Mouse (Mus musculus): ENCODE measurements around the gene Mdm4. TPM values are rescaled to one million over a fixed set of nuclear protein-coding genes. Genes with fewer than 3 reads are reported as not detected.

Gene Mdm4
- polyA plus RNA-seq, 1 experiment from 2014 or later = 20.7 TPM

- H3K9ac ChIP-seq (ENCODE audit: low read length) = no peak overlapping the region
- no peaks in the 10 kb centered on the region for H3K4me1 ChIP-seq (ENCODE audit: control insufficient read depth, insufficient read depth, low read length)
- no peak overlapping the region for H3K27ac ChIP-seq (ENCODE audit: low read length)
- no peaks in the 10 kb centered on the region for H3K27me3 ChIP-seq (ENCODE audit: control insufficient read depth, insufficient read depth, low read length)
- WGBS = 82% methylated on average over 5 of the region's 5 CpGs
- ATAC-seq (replicated peaks; ENCODE audit: extremely low read depth, insufficient read depth, low FRiP score) = no peak
- no peak overlapping the region for H3K4me3 ChIP-seq (ENCODE audit: low read length)
- no peak overlapping the region for H3K4me2 ChIP-seq (ENCODE audit: low read depth, low read length)
- H3K9me3 ChIP-seq (replicated peaks; ENCODE audit: control insufficient read depth, low read length) = no peaks in the 10 kb centered on the region
- no peaks in the 10 kb centered on the region for H3K36me3 ChIP-seq (ENCODE audit: control insufficient read depth, insufficient read depth)
These were observed 73.6 kb downstream of the Mdm4 start for GRCm38 (mm10) chr1:132956809-132957208.

DNA sequence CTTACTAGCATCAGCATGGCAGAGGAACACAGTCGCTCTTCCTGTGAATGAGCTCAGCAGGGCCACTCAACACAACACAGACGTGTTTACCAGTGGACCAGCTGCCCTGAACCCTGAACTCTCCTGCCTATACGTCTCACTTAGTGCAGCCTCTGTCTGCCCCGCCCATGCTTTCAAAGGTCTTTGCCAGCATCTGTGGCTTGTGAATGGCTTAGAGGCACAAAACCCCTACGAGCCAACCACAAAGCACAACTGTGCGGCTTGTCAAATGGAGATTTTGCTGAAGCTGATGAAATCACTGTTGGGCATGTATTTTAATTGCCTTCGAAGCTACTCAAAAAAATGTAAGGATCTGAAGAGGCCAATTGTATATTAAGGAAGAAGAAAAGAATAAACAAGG is 82.5 kb downstream of the Mdm4 start:
- no peak for ATAC-seq (replicated peaks; ENCODE audit: extremely low read depth, insufficient read depth, low FRiP score)
- H3K27me3 ChIP-seq (ENCODE audit: control insufficient read depth, insufficient read depth, low read length) = no peaks in the 10 kb centered on the region
- no peak overlapping the region for H3K27ac ChIP-seq (ENCODE audit: low read length)
- H3K9ac ChIP-seq (ENCODE audit: low read length) = no peak overlapping the region
- H3K36me3 ChIP-seq (ENCODE audit: control insufficient read depth, insufficient read depth) = no peaks in the 10 kb centered on the region
- no peak overlapping the region for H3K4me2 ChIP-seq (ENCODE audit: low read depth, low read length)
- WGBS = 61% methylated on average over 7 of the region's 7 CpGs
- H3K9me3 ChIP-seq (replicated peaks; ENCODE audit: control insufficient read depth, low read length) = no peaks in the 10 kb centered on the region
- no peak overlapping the region for H3K4me3 ChIP-seq (ENCODE audit: low read length)
- no peaks in the 10 kb centered on the region for H3K4me1 ChIP-seq (ENCODE audit: control insufficient read depth, insufficient read depth, low read length)

GRCm38 (mm10) chr1:132945826-132946225 is 84.5 kb downstream of the Mdm4 start:
- WGBS = 61% methylated on average over 8 of the region's 8 CpGs
- H3K9ac ChIP-seq (ENCODE audit: low read length) = no peak overlapping the region
- no peak overlapping the region for H3K27ac ChIP-seq (ENCODE audit: low read length)

DNA sequence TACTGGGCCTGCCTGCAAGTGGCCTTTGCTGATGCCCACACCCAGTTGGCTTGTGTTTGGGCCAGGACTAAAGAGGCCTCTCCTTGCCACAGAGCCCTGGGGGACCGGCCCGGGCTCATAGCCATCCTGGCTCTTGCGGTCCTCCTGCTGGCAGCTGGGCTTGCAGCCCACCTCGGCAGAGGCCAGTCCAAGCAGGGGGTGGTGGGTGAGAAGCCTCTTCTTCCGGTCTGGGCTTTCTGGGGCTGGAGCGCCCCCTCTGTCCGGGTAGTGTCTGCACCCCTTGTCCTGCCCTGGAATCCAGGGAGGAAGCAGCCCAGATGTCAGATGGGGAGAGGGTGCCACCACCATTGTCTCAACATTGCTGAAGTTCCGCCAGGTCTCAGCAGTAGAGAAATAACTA is 91.4 kb downstream of the Mdm4 start:
- H3K9me3 ChIP-seq (replicated peaks; ENCODE audit: control insufficient read depth, low read length) = no peaks in the 10 kb centered on the region
- ATAC-seq (replicated peaks; ENCODE audit: extremely low read depth, insufficient read depth, low FRiP score) = no peak
- H3K4me2 ChIP-seq (ENCODE audit: low read depth, low read length) = no peak overlapping the region
- H3K36me3 ChIP-seq (ENCODE audit: control insufficient read depth, insufficient read depth) = no peaks in the 10 kb centered on the region
- H3K27ac ChIP-seq (ENCODE audit: low read length) = no peak overlapping the region
- no peak overlapping the region for H3K9ac ChIP-seq (ENCODE audit: low read length)
- H3K4me1 ChIP-seq (ENCODE audit: control insufficient read depth, insufficient read depth, low read length) = peaks cover 3% of the 10 kb centered on the region; the same call in 1 of the 2 replicates
- H3K27me3 ChIP-seq (ENCODE audit: control insufficient read depth, insufficient read depth, low read length) = no peaks in the 10 kb centered on the region
- H3K4me3 ChIP-seq (ENCODE audit: low read length) = no peak overlapping the region
- WGBS = 64% methylated on average over 8 of the region's 8 CpGs

More at GRCm38 (mm10) chr1:132945826-132946225, 84.5 kb downstream of the Mdm4 start:
- Histone ChIP-seq H3K4me2 (ENCODE audit: low read depth, low read length) (no peak overlapping the region), H3K4me3 (ENCODE audit: low read length) (no peak overlapping the region), H3K36me3 (ENCODE audit: control insufficient read depth, insufficient read depth) (no peaks in the 10 kb centered on the region), H3K9me3 (replicated peaks; ENCODE audit: control insufficient read depth, low read length) (no peaks in the 10 kb centered on the region), H3K27me3 (ENCODE audit: control insufficient read depth, insufficient read depth, low read length) (no peaks in the 10 kb centered on the region), H3K4me1 (ENCODE audit: control insufficient read depth, insufficient read depth, low read length) (no peaks in the 10 kb centered on the region)
- no peak for ATAC-seq (replicated peaks; ENCODE audit: extremely low read depth, insufficient read depth, low FRiP score)

GRCm38 (mm10) chr1:132937296-132938030 is 92.9 kb downstream of the Mdm4 start:
- WGBS = 89% methylated on average over 26 of the region's 26 CpGs
- Histone ChIP-seq H3K27me3 (ENCODE audit: control insufficient read depth, insufficient read depth, low read length) (no peaks in the 10 kb centered on the region), H3K9me3 (replicated peaks; ENCODE audit: control insufficient read depth, low read length) (no peaks in the 10 kb centered on the region), H3K4me1 (ENCODE audit: control insufficient read depth, insufficient read depth, low read length) (peaks cover 3% of the 10 kb centered on the region; the same call in 1 of the 2 replicates), H3K36me3 (ENCODE audit: control insufficient read depth, insufficient read depth) (no peaks in the 10 kb centered on the region), H3K4me3 (ENCODE audit: low read length) (no peak overlapping the region), H3K27ac (ENCODE audit: low read length) (no peak overlapping the region), H3K4me2 (ENCODE audit: low read depth, low read length) (no peak overlapping the region), H3K9ac (ENCODE audit: low read length) (no peak overlapping the region)
- no peak for ATAC-seq (replicated peaks; ENCODE audit: extremely low read depth, insufficient read depth, low FRiP score)

GRCm38 (mm10) chr1:132934856-132935255 is 95.5 kb downstream of the Mdm4 start:
- H3K4me1 ChIP-seq (ENCODE audit: control insufficient read depth, insufficient read depth, low read length) = peaks cover 3% of the 10 kb centered on the region; the same call in 1 of the 2 replicates
- H3K27ac ChIP-seq (ENCODE audit: low read length) = no peak overlapping the region
- no peaks in the 10 kb centered on the region for H3K36me3 ChIP-seq (ENCODE audit: control insufficient read depth, insufficient read depth)
- H3K9ac ChIP-seq (ENCODE audit: low read length) = no peak overlapping the region
- H3K27me3 ChIP-seq (ENCODE audit: control insufficient read depth, insufficient read depth, low read length) = no peaks in the 10 kb centered on the region
- ATAC-seq (replicated peaks; ENCODE audit: extremely low read depth, insufficient read depth, low FRiP score) = peak; percentile 58; the same call in 1 of the 2 replicates
- 25% methylated on average over 7 of the region's 7 CpGs for WGBS
- H3K9me3 ChIP-seq (replicated peaks; ENCODE audit: control insufficient read depth, low read length) = no peaks in the 10 kb centered on the region
- H3K4me2 ChIP-seq (ENCODE audit: low read depth, low read length) = no peak overlapping the region
- H3K4me3 ChIP-seq (ENCODE audit: low read length) = no peak overlapping the region

DNA sequence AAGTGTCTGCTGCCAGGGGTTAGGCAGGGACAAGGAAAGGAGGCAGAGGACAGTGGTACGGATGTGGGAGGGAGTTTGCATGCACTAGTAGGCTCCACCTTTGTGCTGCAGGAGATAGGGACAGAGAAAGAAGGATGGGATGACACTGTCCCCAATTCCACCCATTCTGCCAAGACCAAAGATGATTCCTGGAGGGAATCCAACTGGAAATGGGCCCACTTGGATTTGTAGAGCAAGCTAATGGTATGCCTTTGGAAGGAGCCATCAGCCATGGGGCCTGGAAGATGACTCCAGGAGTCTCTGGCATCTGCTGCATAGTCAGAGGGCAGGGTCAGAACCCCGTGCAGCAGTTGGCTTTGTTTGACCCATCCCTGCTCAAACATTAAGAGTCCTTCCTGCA is 97.9 kb downstream of the Mdm4 start:
- 61% methylated on average over 2 of the region's 2 CpGs for WGBS
- no peak overlapping the region for H3K27ac ChIP-seq (ENCODE audit: low read length)
- ATAC-seq (replicated peaks; ENCODE audit: extremely low read depth, insufficient read depth, low FRiP score) = no peak
- no peaks in the 10 kb centered on the region for H3K27me3 ChIP-seq (ENCODE audit: control insufficient read depth, insufficient read depth, low read length)
- H3K4me1 ChIP-seq (ENCODE audit: control insufficient read depth, insufficient read depth, low read length) = peaks cover 5% of the 10 kb centered on the region; the same call in 1 of the 2 replicates
- H3K9me3 ChIP-seq (replicated peaks; ENCODE audit: control insufficient read depth, low read length) = no peaks in the 10 kb centered on the region
- no peak overlapping the region for H3K4me2 ChIP-seq (ENCODE audit: low read depth, low read length)
- no peak overlapping the region for H3K4me3 ChIP-seq (ENCODE audit: low read length)
- H3K36me3 ChIP-seq (ENCODE audit: control insufficient read depth, insufficient read depth) = no peaks in the 10 kb centered on the region
- no peak overlapping the region for H3K9ac ChIP-seq (ENCODE audit: low read length)

DNA sequence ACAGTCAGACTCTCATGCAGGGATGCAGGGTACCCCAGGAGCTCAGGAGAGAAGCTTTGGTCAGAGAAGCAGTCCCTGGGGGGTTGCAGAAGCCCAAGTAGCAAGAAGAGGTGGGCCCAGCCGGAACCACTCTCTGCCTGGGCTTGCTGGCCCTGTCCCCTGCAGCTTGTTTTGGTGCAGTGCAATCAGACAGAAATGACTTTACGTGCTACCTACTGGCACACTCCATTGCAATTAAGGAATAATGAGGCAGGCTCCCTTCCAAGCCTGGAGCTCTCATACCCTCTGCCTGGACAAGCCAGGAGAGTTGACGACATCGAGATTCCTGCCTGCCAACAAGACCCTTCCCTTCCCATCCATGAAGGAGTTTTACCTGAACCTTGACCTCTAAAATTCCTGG is 100.1 kb downstream of the Mdm4 start:
- Histone ChIP-seq H3K4me1 (ENCODE audit: control insufficient read depth, insufficient read depth, low read length) (peaks cover 5% of the 10 kb centered on the region; the same call in 1 of the 2 replicates), H3K4me3 (ENCODE audit: low read length) (no peak overlapping the region), H3K4me2 (ENCODE audit: low read depth, low read length) (no peak overlapping the region), H3K9me3 (replicated peaks; ENCODE audit: control insufficient read depth, low read length) (no peaks in the 10 kb centered on the region), H3K27ac (ENCODE audit: low read length) (no peak overlapping the region), H3K36me3 (ENCODE audit: control insufficient read depth, insufficient read depth) (no peaks in the 10 kb centered on the region), H3K9ac (ENCODE audit: low read length) (no peak overlapping the region), H3K27me3 (ENCODE audit: control insufficient read depth, insufficient read depth, low read length) (no peaks in the 10 kb centered on the region)
- no peak for ATAC-seq (replicated peaks; ENCODE audit: extremely low read depth, insufficient read depth, low FRiP score)
- WGBS = 72% methylated on average over 4 of the region's 4 CpGs

DNA sequence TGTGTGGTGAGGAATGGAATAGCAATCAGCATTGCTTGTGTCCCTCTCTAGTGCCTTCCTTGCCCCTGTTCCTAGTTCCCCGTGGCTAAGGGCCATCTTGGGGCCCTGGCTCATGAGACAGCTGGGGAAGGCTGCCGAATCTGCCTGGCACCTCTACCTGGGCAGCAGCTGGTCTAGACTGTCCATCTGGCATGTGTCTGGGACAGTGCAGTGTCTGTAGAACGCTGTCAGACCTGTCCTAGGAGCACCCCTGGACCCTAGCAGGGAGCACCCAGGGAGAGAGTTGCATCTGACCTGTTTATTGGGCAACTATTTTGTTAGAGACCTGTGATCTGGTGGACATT is 101.5 kb downstream of the Mdm4 start:
- Histone ChIP-seq H3K9me3 (replicated peaks; ENCODE audit: control insufficient read depth, low read length) (no peaks in the 10 kb centered on the region), H3K27ac (ENCODE audit: low read length) (no peak overlapping the region), H3K4me2 (ENCODE audit: low read depth, low read length) (no peak overlapping the region), H3K27me3 (ENCODE audit: control insufficient read depth, insufficient read depth, low read length) (no peaks in the 10 kb centered on the region), H3K36me3 (ENCODE audit: control insufficient read depth, insufficient read depth) (no peaks in the 10 kb centered on the region), H3K4me3 (ENCODE audit: low read length) (no peak overlapping the region), H3K4me1 (ENCODE audit: control insufficient read depth, insufficient read depth, low read length) (peaks cover 2% of the 10 kb centered on the region; the same call in 1 of the 2 replicates), H3K9ac (ENCODE audit: low read length) (no peak overlapping the region)
- no peak for ATAC-seq (replicated peaks; ENCODE audit: extremely low read depth, insufficient read depth, low FRiP score)
- WGBS = 62% methylated on average over 3 of the region's 3 CpGs

Data from heart, embryonic 16.5 days (tissue).